Mouse (Mus musculus) intestine, postnatal 0 days (tissue): Measurements from ENCODE around the gene Ccdc43. TPM values are rescaled to one million over a fixed set of nuclear protein-coding genes. Genes with fewer than 3 reads are reported as not detected.
A peak's percentile ranks its signal among the peaks of the same experiment; 100 is the strongest.

Experiments used
- ATAC-seq: fragments of 200-750 bp; cut with Nextera tagmentation; 2 replicates; pipeline ENCODE4 v1.8.0; 2017; ENCODE audit warnings: mild to moderate bottlenecking, moderate TSS enrichment, moderate library complexity
- H3K27ac ChIP-seq: fragments of 300-500 bp; sonication (generic); 2 replicates; pipeline ENCODE4 v1.5.1; 2014; ENCODE audit warnings: mild to moderate bottlenecking, low read depth, low read length, moderate library complexity
- H3K27me3 ChIP-seq: fragments of 300-500 bp; sonication (generic); replicated peaks from 2 replicates; pipeline ENCODE4 v1.6.1; 2014; ENCODE audit warnings: low read length, mixed read lengths; ENCODE audit not compliant: control insufficient read depth, insufficient read depth
- H3K36me3 ChIP-seq: fragments of 300-500 bp; sonication (generic); 2 replicates; pipeline ENCODE4 v1.6.1; 2014; ENCODE audit warnings: mild to moderate bottlenecking, moderate library complexity; ENCODE audit not compliant: control insufficient read depth, insufficient read depth
- H3K4me1 ChIP-seq: fragments of 300-500 bp; sonication (generic); replicated peaks from 2 replicates; pipeline ENCODE4 v1.6.1; 2014; ENCODE audit warnings: antibody characterized with exemption, low read length, mixed read lengths; ENCODE audit not compliant: control insufficient read depth, insufficient read depth
- H3K4me2 ChIP-seq: fragments of 300-500 bp; sonication (generic); replicated peaks from 2 replicates; pipeline ENCODE4 v1.6.1; 2014; ENCODE audit warnings: low read depth, mild to moderate bottlenecking, moderate library complexity
- H3K4me3 ChIP-seq: fragments of 300-500 bp; sonication (generic); 2 replicates; pipeline ENCODE4 v1.5.1; 2014; ENCODE audit warnings: low read depth, low read length
- H3K9ac ChIP-seq: fragments of 300-500 bp; sonication (generic); 2 replicates; pipeline ENCODE4 v1.6.1; 2014; ENCODE audit warnings: mild to moderate bottlenecking, low read depth, low read length
- H3K9me3 ChIP-seq: fragments of 300-500 bp; sonication (generic); 2 replicates; pipeline ENCODE4 v1.6.1; 2016; ENCODE audit warnings: mixed run types; ENCODE audit not compliant: control insufficient read depth
- CTCF ChIP-seq: sonication (generic); IDR thresholded peaks from 2 replicates; pipeline ENCODE4 v1.5.1; 2016; ENCODE audit warnings: low read depth, mild to moderate bottlenecking, control low read depth, antibody characterized with exemption, moderate library complexity
- WGBS: fragments of 180-500 bp; shearing (Covaris S2); extraction: QIAGEN DNeasy Blood & Tissue Kit; methylation state at CpG from one replicate; pipeline ENCODE4 v1.1.7; 2014; 5-methylcytosine and 5-hydroxymethylcytosine counted together
- microRNA-seq: library from miRNA; unstranded; fragments of <30 nt; microRNA quantifications from one replicate; pipeline ENCODE4, GENCODE M21; 2016
- polyA plus RNA-seq: library from polyadenylated mRNA; unstranded; fragments of >200 nt; fragmentation: Nextera tagmentation; extraction: Ambion mirVana; gene quantifications from 2 replicates; pipeline ENCODE4 v1.2.1, GENCODE M21; 2015

Ccdc43 gene
- polyA plus RNA-seq, 1 experiment from 2014 or later: 17.1 TPM

GRCm38 (mm10) chr11:102643891-102644382 is 53.6 kb downstream of the Ccdc43 start:
- ATAC-seq: peak; percentile 99
- Histone ChIP-seq H3K9me3 (no peaks in the 10 kb centered on the region), H3K36me3 (no peaks in the 10 kb centered on the region), H3K4me1 (no peaks in the 10 kb centered on the region), H3K27me3 (no peaks in the 10 kb centered on the region), H3K4me2 (no peak overlapping the region), H3K4me3 (no peak overlapping the region), H3K27ac (peak overlapping the region; percentile 55), H3K9ac (no peak overlapping the region)
- TF ChIP-seq CTCF: peak; percentile 50
- 18% methylated on average over 10 of the region's 10 CpGs for WGBS

DNA sequence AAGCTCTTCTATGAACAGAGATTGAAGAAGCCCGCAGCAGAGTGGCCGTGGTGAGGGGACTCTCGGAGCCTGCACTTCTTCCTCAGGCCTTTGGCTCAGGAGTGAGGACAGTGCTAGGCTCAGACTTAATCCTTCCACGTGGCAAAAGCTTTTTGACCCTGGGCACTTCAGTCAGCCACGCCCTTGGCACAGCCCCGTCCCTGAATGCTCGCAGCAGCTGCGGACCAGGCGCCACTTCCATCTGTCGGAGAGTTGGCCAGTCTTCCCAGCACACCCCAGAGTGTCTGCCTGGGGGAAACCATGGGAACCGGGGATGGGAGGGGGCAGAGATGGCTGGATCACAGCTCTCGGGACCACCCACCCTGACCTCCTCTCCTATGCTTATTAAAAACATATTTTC is 60.7 kb downstream of the Ccdc43 start:
- no peaks in the 10 kb centered on the region for H3K36me3 ChIP-seq
- no peaks in the 10 kb centered on the region for H3K9me3 ChIP-seq
- no peak overlapping the region for H3K9ac ChIP-seq
- H3K4me1 ChIP-seq: peaks cover 4% of the 10 kb centered on the region
- H3K27ac ChIP-seq: no peak overlapping the region
- H3K4me3 ChIP-seq: no peak overlapping the region
- ATAC-seq: peak; percentile 68
- no peaks in the 10 kb centered on the region for H3K27me3 ChIP-seq
- no peak overlapping the region for H3K4me2 ChIP-seq
- 38% methylated on average over 12 of the region's 12 CpGs for WGBS
- TF ChIP-seq CTCF: no peak

Small RNA genes within 50 kb of the gene (microRNA-seq; reads per million reads assigned to microRNA genes)
- not detected for gene Gm22920

Other genes starting within 250 kb of the Ccdc43 start
- gene Itga2b, start 227.7 kb downstream of the Ccdc43 start, polyA plus RNA-seq: 2.5 and 2.6 TPM in 2 replicates
- 18.9 and 22.3 TPM in 2 replicates for gene Gpatch8, start 141.4 kb downstream of the Ccdc43 start, polyA plus RNA-seq
- gene Gm11627, start 118.3 kb downstream of the Ccdc43 start, polyA plus RNA-seq: 11.2 and 12.7 TPM in 2 replicates
- 6.0 and 6.2 TPM in 2 replicates for gene Fzd2, start 93.4 kb downstream of the Ccdc43 start, polyA plus RNA-seq
- 0.09 and 0.14 TPM in 2 replicates for gene Meioc, start 34.1 kb downstream of the Ccdc43 start, polyA plus RNA-seq
- 0.80 and 1.3 TPM in 2 replicates for gene Adam11, start 63.7 kb upstream of the Ccdc43 start, polyA plus RNA-seq
- gene Gjc1, start 121.9 kb upstream of the Ccdc43 start, polyA plus RNA-seq: 16.1 and 18.8 TPM in 2 replicates
- gene Higd1b, start 138.1 kb upstream of the Ccdc43 start, polyA plus RNA-seq: 0.22 and 0.52 TPM in 2 replicates
- 50.9 and 56.0 TPM in 2 replicates for gene Eftud2, start 183.2 kb upstream of the Ccdc43 start, polyA plus RNA-seq
- gene Ccdc103, start 183.4 kb upstream of the Ccdc43 start, polyA plus RNA-seq: 0.20 and 0.50 TPM in 2 replicates
- gene Fam187a, start 187.4 kb upstream of the Ccdc43 start, polyA plus RNA-seq: not detected in 2 replicates
- 0.14 and 0.17 TPM in 2 replicates for gene Gfap, start 203.1 kb upstream of the Ccdc43 start, polyA plus RNA-seq
- 0.88 and 1.1 TPM in 2 replicates for gene Kif18b, start 227.3 kb upstream of the Ccdc43 start, polyA plus RNA-seq
- gene C1ql1, start 248.9 kb upstream of the Ccdc43 start, polyA plus RNA-seq: 0.85 and 1.1 TPM in 2 replicates